Mouse (Mus musculus): ENCODE results near the gene Ldb2.

The Ldb2 gene

DNA sequence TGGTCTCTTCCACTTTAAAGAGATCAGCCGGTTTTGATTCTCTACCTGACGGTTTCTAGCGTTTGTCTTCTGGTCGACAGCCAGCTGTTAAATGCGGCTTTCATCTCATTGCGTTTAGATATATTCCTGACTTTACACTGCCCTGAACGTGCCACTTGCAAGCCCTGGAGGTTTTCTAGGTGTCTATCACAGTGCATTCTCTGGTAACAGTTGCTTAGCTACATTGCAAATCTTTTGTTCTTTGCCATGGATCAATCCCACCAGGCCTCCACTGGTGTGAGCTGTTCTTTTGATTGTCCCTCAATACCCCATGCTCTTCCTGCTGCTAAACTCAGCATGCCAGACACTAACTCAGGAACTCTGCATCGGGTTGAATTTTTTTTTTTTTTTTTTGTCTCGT lies 145.1 kb downstream of the Ldb2 start:
- in situ Hi-C loops (cut with MboI; ENCODE audit: low sequenced_read_pairs), result no loop called here

DNA sequence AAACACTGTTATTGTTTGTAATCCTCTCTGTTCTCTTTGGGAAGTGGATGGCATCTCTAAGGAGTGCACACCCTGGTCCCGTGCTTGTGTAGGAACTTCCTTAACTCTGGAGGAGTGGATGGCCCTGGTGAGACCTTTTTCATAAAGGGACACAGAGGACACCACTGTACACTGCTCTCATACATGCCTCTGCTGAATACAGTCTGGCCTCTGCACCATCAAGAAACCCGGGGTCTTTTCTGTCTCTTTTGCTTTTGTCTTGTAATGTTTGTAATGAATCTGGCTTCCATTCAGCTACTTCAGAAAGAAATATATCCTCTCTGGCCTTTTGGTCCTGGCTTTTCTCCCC lies 152.7 kb downstream of the Ldb2 start:
- in situ Hi-C loops (cut with MboI; ENCODE audit: low sequenced_read_pairs), result no loop called here

- in situ Hi-C loops (cut with MboI; ENCODE audit: low sequenced_read_pairs), result no loop called here
Observed at GRCm38 (mm10) chr5:44645952-44646841, 153.3 kb downstream of the Ldb2 start.

GRCm38 (mm10) chr5:44643079-44643478 lies 156.4 kb downstream of the Ldb2 start:
- in situ Hi-C loops (cut with MboI; ENCODE audit: low sequenced_read_pairs), result no loop called here

GRCm38 (mm10) chr5:44641060-44641459 lies 158.4 kb downstream of the Ldb2 start:
- in situ Hi-C loops (cut with MboI; ENCODE audit: low sequenced_read_pairs), result no loop called here

GRCm38 (mm10) chr5:44635546-44635945 lies 163.9 kb downstream of the Ldb2 start:
- in situ Hi-C loops (cut with MboI; ENCODE audit: low sequenced_read_pairs), result no loop called here

DNA sequence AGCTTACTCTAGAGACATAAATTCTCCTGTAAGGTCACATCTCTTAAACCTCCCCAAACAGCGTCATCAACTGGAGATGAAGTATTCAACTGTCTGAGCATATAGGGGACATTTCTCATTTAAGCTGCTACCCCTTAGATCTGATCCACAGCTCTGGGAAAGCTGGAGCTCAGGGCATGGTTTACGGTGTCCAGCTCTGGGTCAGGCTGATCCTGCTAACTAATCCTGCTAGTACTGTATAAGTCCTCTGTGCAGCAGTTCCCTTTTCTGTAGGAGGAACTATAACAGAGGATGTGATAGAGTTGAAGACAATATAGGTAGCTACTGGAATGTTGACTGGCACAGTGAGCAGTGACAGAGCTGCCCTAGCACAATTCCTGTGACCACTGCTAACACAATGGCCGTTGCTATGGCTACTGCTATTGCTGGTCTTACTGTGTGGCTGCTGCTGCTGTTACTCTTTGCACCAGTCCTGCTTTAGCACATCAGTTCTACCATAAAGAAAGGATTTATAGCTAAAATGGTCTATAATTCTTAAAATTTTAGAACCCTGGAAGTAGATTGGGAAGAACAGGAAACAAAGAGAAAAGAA lies 170.3 kb downstream of the Ldb2 start:
- in situ Hi-C loops (cut with MboI; ENCODE audit: low sequenced_read_pairs), result no loop called here

GRCm38 (mm10) chr5:44627487-44627886 lies 172.0 kb downstream of the Ldb2 start:
- in situ Hi-C loops (cut with MboI; ENCODE audit: low sequenced_read_pairs), result no loop called here

- in situ Hi-C loops (cut with MboI; ENCODE audit: low sequenced_read_pairs), result no loop called here
Observed at GRCm38 (mm10) chr5:44626885-44627284, 172.6 kb downstream of the Ldb2 start.

GRCm38 (mm10) chr5:44626114-44626513 lies 173.4 kb downstream of the Ldb2 start:
- in situ Hi-C loops (cut with MboI; ENCODE audit: low sequenced_read_pairs), result no loop called here

DNA sequence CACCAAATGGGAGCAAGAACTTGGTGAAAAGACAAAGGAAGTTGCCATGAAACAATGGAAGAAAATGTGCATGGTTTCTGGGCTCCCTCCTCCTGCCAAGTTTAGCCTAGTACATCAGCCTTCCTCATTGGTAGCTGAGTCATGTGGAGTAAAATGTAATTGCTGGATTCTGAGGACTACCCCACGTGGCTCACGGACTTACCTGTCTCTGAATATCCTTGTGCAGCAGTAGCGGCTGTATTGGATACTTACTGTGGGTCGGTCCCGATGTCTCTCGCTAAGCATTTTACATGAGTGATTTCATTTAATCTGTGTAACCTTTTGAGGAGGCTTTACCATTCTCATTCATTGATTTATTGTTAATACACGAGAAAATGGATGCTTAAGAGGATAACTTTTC lies 183.8 kb downstream of the Ldb2 start:
- in situ Hi-C loops (cut with MboI; ENCODE audit: low sequenced_read_pairs), result no loop called here

DNA sequence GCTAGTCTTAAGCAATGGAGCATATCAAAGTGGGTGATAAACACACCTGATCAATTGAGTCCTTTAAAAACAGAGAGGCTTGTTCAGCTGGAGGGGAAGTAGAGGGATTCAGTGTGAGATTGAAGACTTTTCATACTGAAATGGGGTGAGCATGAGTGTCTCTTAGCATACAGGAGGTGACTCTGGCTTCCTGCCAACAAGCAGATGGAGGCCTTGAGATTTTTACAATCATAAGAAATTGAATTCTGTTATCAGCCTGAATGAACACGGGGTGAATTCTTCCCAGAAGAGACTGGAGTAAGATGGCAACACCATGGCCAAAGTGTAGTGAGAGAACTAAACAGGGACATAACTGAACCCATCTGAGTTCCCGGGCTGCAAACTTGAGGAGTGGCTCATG lies 190.6 kb downstream of the Ldb2 start:
- in situ Hi-C loops (cut with MboI; ENCODE audit: low sequenced_read_pairs), result no loop called here

- in situ Hi-C loops (cut with MboI; ENCODE audit: low sequenced_read_pairs), result no loop called here
Observed at GRCm38 (mm10) chr5:44601340-44601739, 198.1 kb downstream of the Ldb2 start.

DNA sequence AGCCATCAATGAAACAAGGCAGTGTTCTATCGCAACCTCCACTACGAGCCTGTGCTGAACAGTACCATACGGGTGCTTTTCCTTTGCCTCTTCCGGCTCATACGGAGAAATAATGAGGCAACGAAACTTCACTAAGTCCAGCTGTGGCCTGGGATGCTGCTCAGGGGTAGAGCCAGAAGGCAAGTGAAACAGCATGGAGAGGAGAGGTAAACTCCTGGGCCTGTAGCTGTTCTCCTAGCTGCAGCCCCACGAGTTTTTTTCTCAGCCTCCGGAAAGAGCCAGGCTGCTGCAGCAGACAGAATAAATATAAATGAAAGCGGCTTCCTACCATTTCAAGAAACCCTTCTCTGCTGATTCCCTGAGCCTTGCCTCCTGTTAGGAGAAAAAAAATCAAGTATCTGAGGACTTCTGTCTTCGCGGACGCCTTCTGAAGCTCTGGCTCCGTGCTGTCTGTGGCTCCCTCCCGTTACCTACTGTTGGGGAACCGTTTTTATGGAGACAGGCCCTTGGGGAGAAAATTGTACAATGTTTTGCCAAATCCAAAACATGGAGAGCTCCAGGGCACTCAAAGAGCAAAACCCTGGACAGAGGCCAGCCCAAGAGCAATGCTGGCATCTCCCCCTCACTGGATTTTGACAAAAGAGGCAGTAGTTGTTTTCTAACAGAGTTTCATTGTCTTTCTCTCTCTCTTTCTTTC lies 205.8 kb downstream of the Ldb2 start:
- in situ Hi-C loops (cut with MboI; ENCODE audit: low sequenced_read_pairs), result no loop called here

GRCm38 (mm10) chr5:44590750-44591149 lies 208.7 kb downstream of the Ldb2 start:
- in situ Hi-C loops (cut with MboI; ENCODE audit: low sequenced_read_pairs), result no loop called here

DNA sequence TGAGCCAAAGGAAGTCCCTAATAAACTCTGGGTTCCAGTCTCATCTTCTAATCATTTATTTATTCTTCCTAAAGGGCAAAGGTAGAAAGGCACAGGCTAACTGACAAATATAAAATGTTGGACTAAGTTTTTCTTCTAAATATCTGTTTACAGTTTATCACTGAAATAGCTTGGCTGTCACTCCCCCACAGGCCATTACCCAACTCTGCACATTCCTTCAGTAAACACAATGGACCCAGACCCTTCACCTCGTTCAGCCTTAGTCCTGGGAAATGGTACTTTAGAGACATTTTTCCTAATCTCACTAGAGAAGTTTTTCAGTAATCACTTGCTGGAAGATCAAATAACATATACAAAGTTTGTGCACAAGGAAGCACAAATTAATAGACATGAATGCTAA lies 210.2 kb downstream of the Ldb2 start:
- in situ Hi-C loops (cut with MboI; ENCODE audit: low sequenced_read_pairs), result no loop called here

DNA sequence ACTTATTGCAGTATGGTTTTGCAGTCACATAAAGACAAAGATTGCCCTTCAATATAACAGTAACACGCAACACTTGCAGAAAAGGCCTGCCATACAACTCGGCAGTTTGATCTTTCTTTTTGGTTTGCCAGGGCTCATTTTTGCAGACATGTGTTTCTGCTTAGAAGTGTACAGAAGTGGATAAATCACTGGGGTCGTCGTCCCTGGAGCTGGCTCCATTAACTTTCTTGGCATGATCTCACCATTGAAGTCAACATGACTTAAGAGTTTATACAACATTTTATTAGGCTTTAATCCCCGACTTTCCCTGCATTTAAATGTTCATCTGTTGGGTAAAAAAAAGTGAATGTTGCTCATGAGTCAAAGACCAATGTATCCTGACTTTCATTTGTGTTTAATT lies 212.9 kb downstream of the Ldb2 start:
- in situ Hi-C loops (cut with MboI; ENCODE audit: low sequenced_read_pairs), result no loop called here

DNA sequence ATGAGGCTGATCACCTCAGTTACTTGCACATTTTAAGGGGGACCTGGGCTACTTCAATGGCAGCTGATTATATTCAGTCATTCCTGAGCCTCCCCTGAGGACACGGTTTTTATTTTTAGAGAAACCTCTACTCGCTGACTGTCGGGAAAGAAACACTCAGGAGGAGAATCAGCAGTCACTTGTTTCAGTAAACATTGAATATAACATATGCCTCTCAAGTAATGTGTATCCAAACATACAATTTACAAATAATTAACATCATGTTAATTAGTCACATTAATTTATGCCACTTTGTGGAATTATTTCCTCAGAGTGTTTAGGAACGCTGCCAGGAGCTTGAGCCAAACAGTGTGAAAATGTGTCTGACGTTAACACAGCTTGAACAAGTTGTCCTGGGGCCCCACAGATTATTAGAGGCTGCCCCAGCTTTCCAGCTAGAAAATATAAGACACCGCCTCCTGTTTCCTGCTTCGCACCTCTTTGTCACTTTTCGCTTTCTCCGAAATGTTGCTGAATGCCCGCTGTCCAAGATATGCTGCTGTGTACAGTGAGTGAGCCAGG lies 219.5 kb downstream of the Ldb2 start:
- in situ Hi-C loops (cut with MboI; ENCODE audit: low sequenced_read_pairs), result no loop called here

DNA sequence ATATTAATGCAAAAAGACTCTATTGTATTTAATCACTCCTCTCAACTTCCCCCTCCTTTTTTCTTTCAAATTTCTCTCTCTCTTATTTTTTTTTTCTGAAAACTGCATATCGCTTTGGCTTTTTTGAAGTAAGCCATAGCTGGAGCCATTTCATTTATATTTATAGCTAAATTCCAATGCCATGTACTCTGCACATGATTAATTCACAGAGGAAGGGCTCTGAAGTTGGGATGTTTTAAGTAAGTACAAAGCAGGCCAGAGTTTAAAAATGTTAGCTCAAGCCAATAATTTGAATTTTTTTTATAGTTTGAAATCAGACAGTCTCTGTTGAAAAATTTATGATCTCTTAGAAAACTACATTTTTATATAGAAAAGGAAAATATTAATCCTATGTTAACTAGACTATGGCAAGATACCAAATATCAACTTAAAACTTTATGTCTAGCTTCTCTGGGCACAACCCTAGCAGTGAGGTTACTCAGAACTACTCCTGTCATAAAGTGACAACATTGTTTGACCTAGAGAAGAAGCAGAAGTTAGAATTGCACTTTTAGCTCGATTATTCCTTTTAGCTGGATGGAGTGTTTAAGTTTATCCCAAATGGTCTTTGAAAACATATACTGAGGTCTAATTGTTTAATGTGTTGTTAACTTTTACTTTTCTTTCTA lies 222.7 kb downstream of the Ldb2 start:
- in situ Hi-C loops (cut with MboI; ENCODE audit: low sequenced_read_pairs), result no loop called here

DNA sequence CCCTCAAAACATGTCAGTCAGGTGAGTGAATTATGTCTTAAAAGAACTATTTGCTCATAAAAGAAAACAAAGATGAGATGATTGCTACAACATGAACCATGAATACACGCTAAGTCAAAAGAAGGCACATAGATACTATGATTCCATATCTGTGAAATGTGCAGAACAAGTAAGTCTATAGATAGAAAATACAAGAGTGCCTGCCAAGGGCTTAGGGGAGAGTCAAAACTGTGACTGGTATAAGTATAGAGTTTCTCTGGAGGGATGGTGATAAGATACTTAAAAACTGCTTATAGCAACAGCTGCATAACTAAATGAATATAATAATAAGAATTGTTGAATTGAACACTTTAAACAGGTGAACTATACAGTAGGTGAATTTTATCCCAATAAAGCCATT lies 224.8 kb downstream of the Ldb2 start:
- in situ Hi-C loops (cut with MboI; ENCODE audit: low sequenced_read_pairs), result no loop called here

DNA sequence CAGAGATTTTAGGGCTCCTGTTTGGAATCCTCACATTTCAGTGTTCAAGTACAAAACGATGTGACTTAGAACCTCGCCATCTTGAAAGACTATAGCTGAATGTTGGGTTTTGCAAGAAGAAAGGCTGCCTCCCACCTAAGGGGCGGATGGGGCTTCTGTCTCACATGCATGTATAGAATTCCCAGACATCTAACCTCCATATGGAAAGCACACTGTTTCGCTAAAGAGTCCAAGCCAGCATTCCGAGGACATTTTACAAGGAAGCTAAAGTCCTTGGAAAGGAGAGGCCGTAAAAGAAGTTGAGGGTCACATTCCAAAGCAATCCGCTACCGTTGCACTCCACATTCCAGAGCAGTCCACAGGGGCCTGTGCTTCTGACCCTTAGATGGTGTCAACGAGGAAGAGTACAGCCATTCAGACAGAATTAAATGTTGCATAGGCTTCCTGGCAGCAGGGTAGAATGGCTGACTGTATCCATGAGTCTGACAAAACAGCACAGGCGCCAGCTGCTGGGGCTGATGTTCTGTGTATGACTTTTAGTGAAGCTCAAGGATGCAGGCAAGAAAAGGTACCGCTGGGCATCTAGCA lies 245.6 kb downstream of the Ldb2 start:
- in situ Hi-C loops (cut with MboI; ENCODE audit: low sequenced_read_pairs), result no loop called here
